Mouse (Mus musculus) left cerebral cortex, postnatal 4 days (tissue): ENCODE data around the gene Gpd1. TPM values are rescaled to one million over a fixed set of nuclear protein-coding genes. Genes with fewer than 3 reads are reported as not detected.
"Not testable (repeated sequence)": the region's sequence is repeated elsewhere in the genome, so short reads cannot be mapped to it uniquely, and the experiment has no call there.

ENCODE experiments used
- DNase-seq: peaks from one replicate; pipeline ENCODE4 v3.0.0-alpha.2; 2022
- intact Hi-C: fragments of 180-260 bp; cut with DNase I; formaldehyde crosslinking; loops from one replicate; pipeline ENCODE4 v1.15.1; 2025
- total RNA-seq, 2 experiments: library from RNA; stranded (reverse); gene quantifications; 2 replicates each; pipeline ENCODE4 v1.2.3; 2021

Gene Gpd1
- total RNA-seq, 2 experiments from 2014 or later, result 6.7 to 6.8 TPM

DNA sequence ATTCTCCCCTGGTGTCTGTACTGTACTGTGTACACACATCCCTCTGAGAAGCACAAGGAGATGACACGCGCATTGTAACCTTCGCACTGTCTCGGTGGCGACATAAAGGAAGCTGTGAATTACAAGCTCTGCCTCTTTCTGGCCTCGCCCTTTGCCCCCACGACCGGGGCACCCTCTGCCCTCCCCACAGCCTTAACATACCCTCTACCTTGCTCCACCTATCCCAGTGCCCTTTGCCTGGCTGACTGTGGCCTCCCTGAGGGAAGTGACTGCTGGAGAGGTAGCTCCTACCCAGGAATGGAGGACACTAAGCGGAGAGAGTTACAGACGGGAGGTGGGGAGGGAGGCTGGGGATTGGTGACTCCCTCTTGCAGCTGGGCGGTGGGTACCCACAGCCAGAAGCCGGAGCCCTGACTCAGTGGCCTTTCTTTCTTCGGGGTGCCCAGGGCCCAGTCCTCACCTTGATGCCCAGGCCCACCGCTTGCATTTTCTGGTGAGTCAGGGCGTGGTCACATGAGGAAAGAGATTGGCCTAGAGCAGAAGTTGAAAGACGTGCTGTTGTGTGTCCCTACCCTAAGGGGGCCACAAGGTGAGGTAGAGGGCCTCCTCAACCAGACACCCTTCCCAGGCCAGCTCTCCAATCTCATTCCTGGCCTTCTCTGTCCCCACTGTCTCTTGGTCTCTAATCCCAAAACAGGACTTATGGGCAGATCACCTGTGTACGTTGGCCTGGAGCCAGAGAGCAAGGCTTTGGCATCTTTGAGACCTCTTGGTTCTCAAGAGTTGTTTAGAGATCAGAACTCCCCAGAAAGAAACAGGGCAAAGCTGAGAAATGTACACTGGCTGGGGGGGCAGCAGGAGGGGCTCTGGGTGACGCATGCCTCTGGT is 16.9 kb upstream of the Gpd1 start:
- no peak for DNase-seq
- intact Hi-C loops, result no loop called here

GRCm38 (mm10) chr15:99701640-99701998 is 15.7 kb upstream of the Gpd1 start:
- intact Hi-C loops, DNase-seq: not testable (repeated sequence)

GRCm38 (mm10) chr15:99701999-99702900 is 15.1 kb upstream of the Gpd1 start, which contains the start of gene Smarcd1:
Gene Smarcd1 (plus strand): TSS chr15:99702129.
- intact Hi-C loops, result no loop called here
- peak; percentile 98 for DNase-seq

GRCm38 (mm10) chr15:99703104-99703503 is 14.2 kb upstream of the Gpd1 start:
- intact Hi-C loops, result no loop called here
- DNase-seq, result no peak

- DNase-seq, result no peak
- intact Hi-C loops, result no loop called here
Observed at GRCm38 (mm10) chr15:99703676-99704040, 13.7 kb upstream of the Gpd1 start.

DNA sequence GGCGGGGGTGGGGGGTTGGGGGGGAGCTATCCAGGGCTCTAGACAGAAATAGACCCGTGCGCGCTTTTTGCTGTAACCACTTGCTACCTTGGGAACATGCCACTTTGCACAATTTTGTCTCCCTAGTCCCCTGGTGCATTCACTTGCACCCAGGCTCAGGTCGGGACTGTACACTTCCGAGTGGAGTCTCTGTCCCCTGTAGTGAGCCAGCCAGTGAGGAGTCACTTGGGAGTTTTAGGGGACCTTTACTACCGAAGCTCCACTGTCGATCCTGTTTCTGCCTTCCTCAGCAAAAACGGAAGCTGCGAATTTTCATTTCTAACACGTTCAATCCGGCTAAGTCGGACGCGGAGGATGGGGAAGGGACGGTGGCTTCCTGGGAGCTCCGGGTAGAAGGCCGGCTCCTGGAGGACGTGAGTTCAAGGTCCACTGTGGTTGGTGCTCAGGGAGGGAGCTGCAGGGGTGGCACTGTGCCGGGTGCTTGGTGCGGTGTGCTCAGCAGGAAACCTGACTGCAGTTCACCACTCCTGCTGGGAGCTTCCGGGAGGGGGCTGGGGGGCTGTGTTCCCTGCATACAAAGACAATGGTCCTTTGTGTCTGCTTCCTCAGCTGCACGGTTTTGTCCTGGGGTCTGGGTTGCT is 13.2 kb upstream of the Gpd1 start:
- no peak for DNase-seq
- intact Hi-C loops, result no loop called here

DNA sequence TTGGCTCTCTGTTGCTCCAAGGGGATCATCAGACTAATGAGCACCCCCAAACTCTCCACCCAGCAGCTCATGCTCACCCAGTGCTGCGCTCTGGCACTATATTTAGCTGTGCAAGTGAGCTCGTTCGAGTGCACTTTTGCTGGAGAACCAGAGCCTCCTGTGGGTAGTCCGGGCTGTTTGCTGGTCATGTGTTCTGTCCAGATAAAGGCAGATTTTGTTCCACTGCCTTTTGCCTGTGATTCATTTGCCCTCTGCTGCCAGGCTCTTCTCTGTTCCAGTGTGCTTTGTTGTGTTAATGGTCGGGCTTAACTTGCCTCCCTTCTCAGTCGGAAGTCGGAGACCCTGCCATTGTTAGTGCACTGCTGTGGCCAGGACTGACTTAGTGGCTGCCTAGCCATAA is 12.4 kb upstream of the Gpd1 start:
- no peak for DNase-seq
- intact Hi-C loops, result no loop called here

- DNase-seq, result peak; percentile 60
- intact Hi-C loops, result no loop called here
Observed at GRCm38 (mm10) chr15:99705440-99706048, 11.8 kb upstream of the Gpd1 start, which contains the start of gene Gm17349. Gene Gm17349 (minus strand): TSS chr15:99705490.

- no peak for DNase-seq
- intact Hi-C loops, result no loop called here
Observed at GRCm38 (mm10) chr15:99708176-99708575, 9.1 kb upstream of the Gpd1 start.

DNA sequence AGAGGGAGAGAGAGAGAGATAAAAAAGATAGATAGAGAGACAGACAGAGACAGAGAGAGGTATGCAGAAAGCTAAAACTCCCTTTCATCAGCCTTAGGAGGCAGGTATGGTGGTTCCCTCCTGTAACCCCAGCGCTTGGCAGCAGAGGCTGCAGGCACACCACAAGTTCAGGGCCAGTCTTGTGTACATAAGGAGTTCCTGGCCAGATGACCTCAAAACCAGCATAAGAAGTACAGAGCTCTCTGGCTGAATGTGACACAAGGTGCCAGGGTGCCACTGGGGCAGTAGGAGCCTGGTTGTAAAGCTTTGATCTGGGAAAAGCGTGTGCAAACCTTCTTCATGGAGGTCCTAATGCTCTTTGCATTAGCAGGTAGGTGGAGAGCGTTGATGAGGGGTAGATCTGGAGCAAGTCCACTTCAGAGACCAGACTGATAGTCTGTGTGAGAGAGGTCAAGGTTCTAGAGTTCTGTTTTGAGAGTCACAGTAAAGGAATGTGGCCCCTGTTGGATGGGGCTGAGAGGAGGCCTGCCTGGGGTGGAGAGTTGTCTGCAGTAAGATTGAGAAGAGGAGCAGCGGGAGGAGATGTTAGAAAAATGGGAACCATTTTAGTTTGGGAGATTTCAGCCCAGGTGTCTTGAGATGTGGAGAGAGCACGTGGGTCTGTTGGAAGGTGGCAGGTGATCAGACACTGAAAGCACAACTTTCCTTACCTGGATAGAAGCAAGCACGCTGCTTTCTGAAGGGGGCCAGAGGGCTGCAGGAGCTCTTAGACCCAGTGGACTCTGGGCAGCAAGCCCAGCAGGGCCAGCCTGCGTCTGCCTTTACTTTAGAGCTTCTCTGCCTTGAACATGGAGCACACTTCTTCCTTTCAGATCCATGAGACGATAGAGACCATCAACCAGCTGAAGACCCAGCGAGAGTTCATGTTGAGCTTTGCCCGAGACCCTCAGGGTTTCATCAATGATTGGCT is 6.8 kb upstream of the Gpd1 start:
- intact Hi-C loops, result loop anchor here (10.0 kb wide), 1 partner anchor 194 kb away; no protein-coding TSS in a partner anchor

DNA sequence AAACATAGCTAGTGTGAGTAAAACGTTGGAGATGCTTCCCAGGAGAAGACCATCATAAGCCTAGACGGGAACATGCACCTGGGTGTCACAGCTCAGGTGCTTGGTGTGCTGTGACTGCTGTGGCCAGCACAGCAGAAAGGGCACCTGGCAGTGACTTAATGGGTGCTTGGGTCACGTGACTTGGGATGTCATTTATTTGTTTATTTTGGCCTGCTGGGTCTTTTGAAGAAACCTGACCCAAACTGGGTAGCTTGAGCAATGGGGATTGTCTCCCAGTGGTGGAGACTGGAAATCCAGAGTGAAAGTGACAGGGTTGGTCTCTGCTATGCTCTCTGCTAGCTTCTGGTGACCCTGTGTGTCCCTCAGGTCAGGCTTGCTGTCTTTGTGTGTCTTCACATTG is 5.8 kb upstream of the Gpd1 start:
- DNase-seq, result no peak
- intact Hi-C loops, result loop anchor here (10.0 kb wide), 1 partner anchor 193 kb away; no protein-coding TSS in a partner anchor

More for the DNA sequence above, 6.8 kb upstream of the Gpd1 start:
- no peak for DNase-seq

GRCm38 (mm10) chr15:99712666-99713559 is 4.4 kb upstream of the Gpd1 start:
- DNase-seq, result no peak
- intact Hi-C loops, result loop anchor here (10.0 kb wide), 1 partner anchor 192 kb away; no protein-coding TSS in a partner anchor

DNA sequence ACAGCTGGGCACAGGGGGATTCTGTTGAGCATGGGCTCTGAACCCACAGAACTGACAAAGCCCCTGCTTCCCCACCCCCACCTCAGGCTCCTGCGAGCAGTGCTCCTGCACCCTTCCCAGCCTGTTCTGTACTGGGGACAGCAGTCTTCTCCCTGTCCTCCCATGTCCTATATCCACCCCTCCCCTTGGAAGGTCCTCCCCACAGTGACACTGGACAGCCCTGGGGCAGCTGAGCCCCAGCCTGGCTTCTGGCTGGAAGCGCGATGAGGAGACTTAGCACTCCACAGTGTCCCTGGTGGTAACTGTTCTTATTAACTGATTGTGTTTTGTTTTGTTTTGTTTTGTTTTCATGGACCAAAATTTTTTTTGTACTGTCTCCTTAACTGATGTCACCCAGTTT is 3.7 kb upstream of the Gpd1 start:
- no peak for DNase-seq
- intact Hi-C loops, result loop anchor here (10.0 kb wide), 1 partner anchor 191 kb away; no protein-coding TSS in a partner anchor

- intact Hi-C loops, result loop anchor here (10.0 kb wide), 1 partner anchor 191 kb away; no protein-coding TSS in a partner anchor
- no peak for DNase-seq
Observed at GRCm38 (mm10) chr15:99714206-99714605, 3.1 kb upstream of the Gpd1 start.

DNA sequence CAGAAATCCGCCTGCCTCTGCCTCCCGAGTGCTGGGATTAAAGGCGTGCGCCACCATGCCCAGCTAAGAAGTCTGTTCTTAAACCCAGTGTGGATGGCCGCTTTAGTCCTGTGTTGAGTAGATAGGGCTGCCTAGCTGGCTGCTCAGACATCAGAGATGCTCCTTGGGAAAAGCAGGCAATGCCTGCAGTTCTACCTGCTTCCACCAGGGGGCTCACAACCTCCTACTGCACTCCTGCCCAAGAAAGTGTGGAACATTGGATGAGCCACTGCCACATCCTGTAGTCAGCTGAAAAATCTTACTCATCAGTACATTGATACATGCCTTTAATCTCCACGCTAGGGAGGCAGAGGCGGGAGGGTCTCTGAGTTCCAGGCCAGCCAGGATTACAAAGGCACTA is 2.5 kb upstream of the Gpd1 start:
- intact Hi-C loops, result loop anchor here (10.0 kb wide), 1 partner anchor 190 kb away; no protein-coding TSS in a partner anchor
- peak; percentile 71 for DNase-seq

DNA sequence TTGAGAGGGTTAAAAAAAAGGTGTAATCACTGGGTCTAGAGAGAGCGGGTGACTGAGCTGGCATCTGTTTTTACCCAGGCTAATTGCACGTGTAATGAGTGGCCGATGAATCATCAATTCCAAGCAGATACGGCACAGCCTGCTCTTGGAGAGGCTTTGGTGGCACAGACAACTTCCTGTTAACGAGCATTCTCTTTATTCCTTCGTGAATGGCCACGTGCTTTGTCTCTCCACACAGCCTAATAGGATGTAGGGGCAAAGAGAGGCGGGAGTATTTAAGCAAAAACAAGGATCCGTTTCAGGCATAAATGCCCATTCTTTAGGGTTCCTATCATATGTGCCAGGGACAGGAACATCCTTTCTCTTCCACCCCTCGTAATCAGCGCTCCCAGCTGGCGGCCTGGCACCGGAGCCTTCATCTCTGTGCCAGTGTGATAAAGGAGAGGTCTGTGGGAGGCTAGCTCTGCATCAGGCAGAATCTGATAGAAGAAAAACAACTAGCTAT is 1.9 kb upstream of the Gpd1 start:
- DNase-seq, result peak; percentile 54
- intact Hi-C loops, result loop anchor here (10.0 kb wide), 1 partner anchor 189 kb away; no protein-coding TSS in a partner anchor

DNA sequence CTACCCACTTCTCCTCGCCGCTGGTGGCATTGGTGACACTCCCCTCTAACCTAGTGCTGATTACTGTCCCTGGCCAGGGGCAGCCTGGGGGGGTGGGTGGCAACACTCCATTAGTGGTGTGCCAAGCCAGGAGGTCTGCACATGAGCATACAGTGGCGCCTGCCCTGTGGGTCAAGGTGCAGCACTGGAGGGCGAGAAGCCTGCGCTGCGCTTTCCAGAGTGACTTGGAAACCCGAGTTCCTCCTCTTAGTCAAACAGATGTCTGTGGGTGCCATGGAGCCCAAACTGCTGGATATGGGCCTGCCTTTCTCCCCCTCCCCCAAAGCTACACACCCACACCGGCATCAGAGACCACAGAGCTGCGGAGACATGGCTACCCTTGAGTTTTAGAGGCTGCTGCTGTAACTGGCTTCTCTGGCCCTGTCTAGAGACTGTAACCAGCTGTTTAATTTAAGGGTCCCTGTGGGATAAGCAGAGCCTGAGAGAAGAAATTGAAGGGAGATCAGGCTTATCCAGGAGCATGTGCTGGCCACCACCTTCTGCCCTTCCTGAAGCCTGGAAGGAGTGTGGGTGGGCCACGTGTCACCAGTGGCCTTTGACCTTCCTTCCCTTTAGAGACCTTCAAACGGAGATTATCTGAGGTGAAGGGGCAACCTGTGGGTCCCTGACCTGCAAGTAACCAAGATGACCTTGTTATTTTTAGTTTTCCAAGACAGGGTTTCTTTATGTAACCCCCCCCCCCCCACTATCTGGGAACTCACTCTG is 1.2 kb upstream of the Gpd1 start:
- intact Hi-C loops, result loop anchor here (10.0 kb wide), 1 partner anchor 189 kb away; no protein-coding TSS in a partner anchor
- no peak for DNase-seq
